Comparison of ENCODE assay signal across 10 mouse cellular contexts in genomic region chr10:80017361-80017760, GRCm38 (mm10). TPM values are rescaled to one million over a fixed set of nuclear protein-coding genes. Genes with fewer than 3 reads are reported as not detected.
DNase-seq lines count a peak whose midpoint lies in the region; ATAC-seq lines count a peak whose summit lies in the region.
"Had no signal": no experiment of that assay in that cellular context is flagged by ENCODE, and none has a peak within 500 bp of the region (broad histone marks: within the 10 kb centered on the region; RNA-seq: fewer than 3 reads in every experiment).

No protein-coding gene starts in this region.

- H3K4me3 ChIP-seq in brown adipose tissue, adult 24 weeks (ENCODE audit: insufficient read depth, low read depth, low read length): peak overlapping the region; percentile 51
- H3K4me3 ChIP-seq in liver, embryonic 16.5 days (ENCODE audit: low read depth, low read length): peak overlapping the region; percentile 60

- H3K9ac ChIP-seq in liver, embryonic 16.5 days (ENCODE audit: low read depth, low read length): peak overlapping the region; percentile 61

- peak; percentile 35 to 72 for DNase-seq in adrenal gland, postnatal 36 days
- no peak for DNase-seq in adrenal gland, postnatal 4 days (ENCODE audit: low spot score in 2 of 2)
- DNase-seq in spleen, adult 12 weeks (ENCODE audit: low spot score): peak; percentile 71
- no peak for DNase-seq in kidney, postnatal 10 days
- no peak for DNase-seq in ovary, postnatal 36 days (ENCODE audit: low spot score)
- no peak for DNase-seq in testis, postnatal 10 days (ENCODE audit: low spot score)
- DNase-seq: midbrain, embryonic 14.5 days had no signal

- peaks cover 18% of the 10 kb centered on the region; the same call in 1 of the 2 replicates for H3K36me3 ChIP-seq in liver, embryonic 16.5 days (ENCODE audit: control insufficient read depth, insufficient read depth)

- no peaks in the 10 kb centered on the region for H3K9me3 ChIP-seq in liver, embryonic 16.5 days (replicated peaks; ENCODE audit: control insufficient read depth, low read length)

- peaks cover 2% of the 10 kb centered on the region; the same call in 1 of the 2 replicates for H3K27me3 ChIP-seq in liver, embryonic 16.5 days (ENCODE audit: control insufficient read depth, insufficient read depth, low read depth, low read length)

- 8% methylated on average over 3 of the region's 3 CpGs for WGBS in liver, embryonic 16.5 days (ENCODE audit: insufficient replicate concordance)

- H3K27ac ChIP-seq in brown adipose tissue, adult 24 weeks (replicated peaks; ENCODE audit: low read depth, low read length): peak overlapping the region; percentile 71
- peak overlapping the region; percentile 74 for H3K27ac ChIP-seq in liver, embryonic 16.5 days (ENCODE audit: low read length)

- peak; percentile 48 for ATAC-seq in liver, embryonic 16.5 days (ENCODE audit: low read depth)
- ATAC-seq: hindbrain, embryonic 16.5 days had no signal

- H3K4me2 ChIP-seq in liver, embryonic 16.5 days (ENCODE audit: low read depth, low read length): peak overlapping the region; percentile 65

- no peaks in the 10 kb centered on the region for H3K4me1 ChIP-seq in brown adipose tissue, adult 24 weeks (ENCODE audit: control insufficient read depth, insufficient read depth, insufficient read length, low read length)
- peaks cover 37% of the 10 kb centered on the region for H3K4me1 ChIP-seq in liver, embryonic 16.5 days (ENCODE audit: control insufficient read depth, low read depth, low read length)

RNA-seq across cellular contexts. Expression of gene Arhgap45, which starts 0.9 kb away (rescaled TPM):
- 1 to 10 TPM; 4.5 to 5.4 TPM for total RNA-seq in adrenal gland, postnatal 36 days (2021)
- 1 to 10 TPM; 7.1 to 8.5 TPM for total RNA-seq in adrenal gland, postnatal 4 days (2021)
- 1.8 and 2.6 TPM in 2 replicates for polyA plus RNA-seq in brown adipose tissue, adult 24 weeks (2012; ENCODE audit: insufficient read depth, insufficient read length, missing spikeins)
- polyA plus RNA-seq in liver, embryonic 16.5 days (2015; fragmentation: Nextera tagmentation; extraction: Ambion mirVana): 16.6 and 17.3 TPM in 2 replicates

RNA-seq across cellular contexts. Expression of gene Abca7, which starts 21.1 kb away (rescaled TPM):
- 10 to 100 TPM; 20.2 to 20.3 TPM for total RNA-seq in adrenal gland, postnatal 36 days (2021)
- 10 to 100 TPM; 21.9 to 23.0 TPM for total RNA-seq in adrenal gland, postnatal 4 days (2021)
- polyA plus RNA-seq in brown adipose tissue, adult 24 weeks (2012; ENCODE audit: insufficient read depth, insufficient read length, missing spikeins): 5.1 and 5.4 TPM in 2 replicates
- polyA plus RNA-seq in liver, embryonic 16.5 days (2015; fragmentation: Nextera tagmentation; extraction: Ambion mirVana): 8.6 and 9.0 TPM in 2 replicates

RNA-seq across cellular contexts. Expression of gene Polr2e, which starts 22.2 kb away (rescaled TPM):
- 100 to 1,000 TPM in 1 of 2 experiments, 10 to 100 TPM in 1; 92.8 to 108 TPM for total RNA-seq in adrenal gland, postnatal 36 days (2021)
- total RNA-seq in adrenal gland, postnatal 4 days (2021): 100 to 1,000 TPM; 103 to 112 TPM
- 78.3 and 85.8 TPM in 2 replicates for polyA plus RNA-seq in brown adipose tissue, adult 24 weeks (2012; ENCODE audit: insufficient read depth, insufficient read length, missing spikeins)
- polyA plus RNA-seq in liver, embryonic 16.5 days (2015; fragmentation: Nextera tagmentation; extraction: Ambion mirVana): 66.8 and 70.1 TPM in 2 replicates

RNA-seq across cellular contexts. Expression of gene Cnn2, which starts 29.0 kb away (rescaled TPM):
- 10 to 100 TPM; 30.2 to 42.9 TPM for total RNA-seq in adrenal gland, postnatal 36 days (2021)
- 10 to 100 TPM; 40.9 to 48.7 TPM for total RNA-seq in adrenal gland, postnatal 4 days (2021)
- 6.4 and 10.3 TPM in 2 replicates for polyA plus RNA-seq in brown adipose tissue, adult 24 weeks (2012; ENCODE audit: insufficient read depth, insufficient read length, missing spikeins)
- 42.5 and 44.9 TPM in 2 replicates for polyA plus RNA-seq in liver, embryonic 16.5 days (2015; fragmentation: Nextera tagmentation; extraction: Ambion mirVana)

RNA-seq across cellular contexts. Expression of gene Gpx4, which starts 29.6 kb away (rescaled TPM):
- total RNA-seq in adrenal gland, postnatal 36 days (2021): 1,000 to 10,000 TPM; 1,198 to 1,301 TPM
- 100 to 1,000 TPM; 576 to 622 TPM for total RNA-seq in adrenal gland, postnatal 4 days (2021)
- 2,282 and 3,621 TPM in 2 replicates for polyA plus RNA-seq in brown adipose tissue, adult 24 weeks (2012; ENCODE audit: insufficient read depth, insufficient read length, missing spikeins)
- 553 and 567 TPM in 2 replicates for polyA plus RNA-seq in liver, embryonic 16.5 days (2015; fragmentation: Nextera tagmentation; extraction: Ambion mirVana)

Comparison
In these comparisons a context has a peak if more than half of its experiments do, and no peak if none do; other contexts are left out.
1. DNase-seq: peak in adrenal gland, postnatal 36 days (2 of 2) and spleen, adult 12 weeks (single experiment); none in adrenal gland, postnatal 4 days (0 of 2), kidney, postnatal 10 days (single experiment), ovary, postnatal 36 days (single experiment) and testis, postnatal 10 days (single experiment).